Mouse (Mus musculus): ENCODE measurements around the gene Alox5ap. TPM values are rescaled to one million over a fixed set of nuclear protein-coding genes. Genes with fewer than 3 reads are reported as not detected.

Gene Alox5ap
- polyA plus RNA-seq, 1 experiment from 2014 or later = 12.8 TPM

- Histone ChIP-seq H3K4me3 (ENCODE audit: low read length) (no peak overlapping the region), H3K9ac (ENCODE audit: low read depth, low read length) (no peak overlapping the region), H3K4me2 (replicated peaks; ENCODE audit: low read depth, low read length) (no peak overlapping the region), H3K9me3 (ENCODE audit: control insufficient read depth, low read length) (no peaks in the 10 kb centered on the region), H3K27me3 (ENCODE audit: control insufficient read depth, insufficient read depth, low read length) (no peaks in the 10 kb centered on the region), H3K4me1 (ENCODE audit: control insufficient read depth, insufficient read depth, low read length) (peaks cover 6% of the 10 kb centered on the region), H3K27ac (ENCODE audit: low read depth, low read length) (no peak overlapping the region), H3K36me3 (ENCODE audit: control insufficient read depth, insufficient read depth, low read length) (no peaks in the 10 kb centered on the region)
- no peak for ATAC-seq (ENCODE audit: low FRiP score, low TSS enrichment)
- WGBS = 63% methylated on average over 2 of the region's 2 CpGs
Observed at GRCm38 (mm10) chr5:149253491-149253890, 11.1 kb upstream of the Alox5ap start.

DNA sequence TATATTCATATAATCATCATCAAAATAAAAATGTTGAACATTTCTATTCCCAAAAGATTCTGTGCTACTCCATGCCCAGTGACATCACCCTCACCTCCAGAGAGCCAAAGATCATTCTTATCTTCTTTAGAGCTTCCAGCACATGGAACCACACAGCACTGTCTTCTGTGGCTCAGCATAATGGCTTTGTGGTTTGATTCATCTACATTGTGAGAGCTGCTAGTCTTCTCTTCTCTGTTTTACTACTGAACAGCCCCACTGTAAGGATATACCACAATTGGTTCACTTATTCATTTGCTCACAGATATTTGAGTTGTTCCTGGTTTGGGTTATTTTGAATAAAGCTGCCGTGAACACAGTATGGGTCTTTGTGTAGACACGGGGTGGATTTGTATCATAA is 9.0 kb upstream of the Alox5ap start:
- Histone ChIP-seq H3K4me2 (replicated peaks; ENCODE audit: low read depth, low read length) (no peak overlapping the region), H3K9me3 (ENCODE audit: control insufficient read depth, low read length) (no peaks in the 10 kb centered on the region), H3K27ac (ENCODE audit: low read depth, low read length) (no peak overlapping the region; the same call in 1 of the 2 replicates), H3K9ac (ENCODE audit: low read depth, low read length) (no peak overlapping the region), H3K27me3 (ENCODE audit: control insufficient read depth, insufficient read depth, low read length) (no peaks in the 10 kb centered on the region), H3K36me3 (ENCODE audit: control insufficient read depth, insufficient read depth, low read length) (no peaks in the 10 kb centered on the region), H3K4me1 (ENCODE audit: control insufficient read depth, insufficient read depth, low read length) (peaks cover 12% of the 10 kb centered on the region), H3K4me3 (ENCODE audit: low read length) (no peak overlapping the region)
- 89% methylated on average over 2 of the region's 2 CpGs for WGBS
- no peak for ATAC-seq (ENCODE audit: low FRiP score, low TSS enrichment)

GRCm38 (mm10) chr5:149257518-149258281 is 6.9 kb upstream of the Alox5ap start:
- whole genome bisulfite sequencing = 40% methylated on average over 14 of the region's 14 CpGs
- H3K9me3 ChIP-seq (ENCODE audit: control insufficient read depth, low read length) = no peaks in the 10 kb centered on the region

GRCm38 (mm10) chr5:149259093-149259492 is 5.5 kb upstream of the Alox5ap start:
- no peaks in the 10 kb centered on the region for H3K27me3 ChIP-seq (ENCODE audit: control insufficient read depth, insufficient read depth, low read length)
- no peak overlapping the region; the same call in 1 of the 2 replicates for H3K9ac ChIP-seq (ENCODE audit: low read depth, low read length)
- no peak overlapping the region for H3K27ac ChIP-seq (ENCODE audit: low read depth, low read length)
- WGBS = 18% methylated on average over 16 of the region's 16 CpGs
- peak overlapping the region; percentile 31 for H3K4me2 ChIP-seq (replicated peaks; ENCODE audit: low read depth, low read length)
- peak; percentile 61; the same call in 1 of the 2 replicates for ATAC-seq (ENCODE audit: low FRiP score, low TSS enrichment)
- H3K9me3 ChIP-seq (ENCODE audit: control insufficient read depth, low read length) = no peaks in the 10 kb centered on the region
- peaks cover 12% of the 10 kb centered on the region for H3K4me1 ChIP-seq (ENCODE audit: control insufficient read depth, insufficient read depth, low read length)
- no peaks in the 10 kb centered on the region for H3K36me3 ChIP-seq (ENCODE audit: control insufficient read depth, insufficient read depth, low read length)
- no peak overlapping the region; the same call in 1 of the 2 replicates for H3K4me3 ChIP-seq (ENCODE audit: low read length)

More at GRCm38 (mm10) chr5:149257518-149258281, 6.9 kb upstream of the Alox5ap start:
- H3K27me3 ChIP-seq (ENCODE audit: control insufficient read depth, insufficient read depth, low read length) = no peaks in the 10 kb centered on the region
- no peaks in the 10 kb centered on the region for H3K36me3 ChIP-seq (ENCODE audit: control insufficient read depth, insufficient read depth, low read length)
- peak; percentile 32; the same call in 1 of the 2 replicates for ATAC-seq (ENCODE audit: low FRiP score, low TSS enrichment)
- H3K27ac ChIP-seq (ENCODE audit: low read depth, low read length) = no peak overlapping the region
- no peak overlapping the region for H3K9ac ChIP-seq (ENCODE audit: low read depth, low read length)
- H3K4me3 ChIP-seq (ENCODE audit: low read length) = no peak overlapping the region
- H3K4me1 ChIP-seq (ENCODE audit: control insufficient read depth, insufficient read depth, low read length) = peaks cover 12% of the 10 kb centered on the region
- no peak overlapping the region for H3K4me2 ChIP-seq (replicated peaks; ENCODE audit: low read depth, low read length)

- H3K4me3 ChIP-seq (ENCODE audit: low read length) = no peak overlapping the region
- H3K4me2 ChIP-seq (replicated peaks; ENCODE audit: low read depth, low read length) = no peak overlapping the region
- H3K9ac ChIP-seq (ENCODE audit: low read depth, low read length) = no peak overlapping the region
- no peaks in the 10 kb centered on the region for H3K9me3 ChIP-seq (ENCODE audit: control insufficient read depth, low read length)
- H3K27me3 ChIP-seq (ENCODE audit: control insufficient read depth, insufficient read depth, low read length) = no peaks in the 10 kb centered on the region
- no peak for ATAC-seq (ENCODE audit: low FRiP score, low TSS enrichment)
- H3K36me3 ChIP-seq (ENCODE audit: control insufficient read depth, insufficient read depth, low read length) = no peaks in the 10 kb centered on the region
- no peak overlapping the region for H3K27ac ChIP-seq (ENCODE audit: low read depth, low read length)
- WGBS = 75% methylated on average over 7 of the region's 7 CpGs
- H3K4me1 ChIP-seq (ENCODE audit: control insufficient read depth, insufficient read depth, low read length) = peaks cover 12% of the 10 kb centered on the region
Observed at GRCm38 (mm10) chr5:149261449-149261848, 3.1 kb upstream of the Alox5ap start.

DNA sequence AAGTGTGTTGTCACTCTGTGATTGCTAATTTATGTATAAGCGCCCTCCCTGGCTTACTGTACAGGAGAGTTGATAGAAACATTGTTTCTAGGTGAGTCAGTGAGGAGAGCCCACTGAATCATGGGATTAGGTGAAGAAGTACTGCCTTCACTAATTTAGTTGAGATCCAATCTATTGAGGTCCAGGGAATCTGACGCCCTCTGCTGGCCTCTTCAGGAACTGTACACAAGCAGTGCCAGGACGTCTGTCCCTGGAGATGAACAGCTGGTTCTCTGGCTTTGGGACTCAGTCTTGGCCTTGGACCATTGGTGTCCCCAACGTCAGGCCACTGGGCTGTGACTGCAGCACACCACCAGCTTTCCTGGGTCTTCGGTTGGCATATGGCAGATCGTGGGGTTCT is 2.7 kb upstream of the Alox5ap start:
- no peak overlapping the region for H3K9ac ChIP-seq (ENCODE audit: low read depth, low read length)
- H3K36me3 ChIP-seq (ENCODE audit: control insufficient read depth, insufficient read depth, low read length) = no peaks in the 10 kb centered on the region
- no peaks in the 10 kb centered on the region for H3K27me3 ChIP-seq (ENCODE audit: control insufficient read depth, insufficient read depth, low read length)
- H3K4me2 ChIP-seq (replicated peaks; ENCODE audit: low read depth, low read length) = no peak overlapping the region
- no peak for ATAC-seq (ENCODE audit: low FRiP score, low TSS enrichment)
- H3K4me3 ChIP-seq (ENCODE audit: low read length) = no peak overlapping the region
- 66% methylated on average over 6 of the region's 6 CpGs for WGBS
- no peaks in the 10 kb centered on the region for H3K9me3 ChIP-seq (ENCODE audit: control insufficient read depth, low read length)
- H3K4me1 ChIP-seq (ENCODE audit: control insufficient read depth, insufficient read depth, low read length) = peaks cover 12% of the 10 kb centered on the region
- H3K27ac ChIP-seq (ENCODE audit: low read depth, low read length) = no peak overlapping the region

GRCm38 (mm10) chr5:149264878-149265279 is 312 bp downstream of the Alox5ap start:
- Histone ChIP-seq H3K9me3 (ENCODE audit: control insufficient read depth, low read length) (no peaks in the 10 kb centered on the region), H3K27me3 (ENCODE audit: control insufficient read depth, insufficient read depth, low read length) (no peaks in the 10 kb centered on the region), H3K36me3 (ENCODE audit: control insufficient read depth, insufficient read depth, low read length) (no peaks in the 10 kb centered on the region), H3K9ac (ENCODE audit: low read depth, low read length) (no peak overlapping the region), H3K4me1 (ENCODE audit: control insufficient read depth, insufficient read depth, low read length) (no peaks in the 10 kb centered on the region), H3K27ac (ENCODE audit: low read depth, low read length) (no peak overlapping the region), H3K4me3 (ENCODE audit: low read length) (no peak overlapping the region), H3K4me2 (replicated peaks; ENCODE audit: low read depth, low read length) (no peak overlapping the region)
- peak; percentile 53; the same call in 1 of the 2 replicates for ATAC-seq (ENCODE audit: low FRiP score, low TSS enrichment)
- 53% methylated on average over 6 of the region's 6 CpGs for WGBS

- no peak for ATAC-seq (ENCODE audit: low FRiP score, low TSS enrichment)
Observed at GRCm38 (mm10) chr5:149266761-149267221, 2.2 kb downstream of the Alox5ap start.

DNA sequence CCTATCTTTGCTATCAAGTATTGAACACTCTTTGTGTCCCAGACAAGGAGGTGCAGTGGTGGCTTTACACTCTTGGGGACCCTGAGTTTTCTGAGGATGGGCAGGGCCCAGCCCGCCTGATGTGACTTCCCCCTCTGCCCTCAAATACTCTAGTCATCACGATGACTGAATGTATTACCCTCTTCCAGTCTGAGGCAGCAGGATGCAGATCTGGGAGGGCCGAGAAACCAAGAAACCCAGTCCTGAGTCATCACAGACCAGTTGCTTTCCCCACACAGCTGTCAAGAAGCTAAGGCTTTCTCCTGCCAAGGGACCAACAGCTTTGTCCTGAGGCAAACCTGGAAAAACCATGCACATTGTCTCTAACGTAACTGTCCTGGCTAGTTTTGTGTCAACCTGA is 2.9 kb downstream of the Alox5ap start:
- Histone ChIP-seq H3K4me1 (ENCODE audit: control insufficient read depth, insufficient read depth, low read length) (no peaks in the 10 kb centered on the region), H3K27ac (ENCODE audit: low read depth, low read length) (no peak overlapping the region), H3K4me2 (replicated peaks; ENCODE audit: low read depth, low read length) (no peak overlapping the region), H3K9me3 (ENCODE audit: control insufficient read depth, low read length) (no peaks in the 10 kb centered on the region), H3K4me3 (ENCODE audit: low read length) (no peak overlapping the region), H3K27me3 (ENCODE audit: control insufficient read depth, insufficient read depth, low read length) (no peaks in the 10 kb centered on the region), H3K9ac (ENCODE audit: low read depth, low read length) (no peak overlapping the region), H3K36me3 (ENCODE audit: control insufficient read depth, insufficient read depth, low read length) (no peaks in the 10 kb centered on the region)
- WGBS = 82% methylated on average over 4 of the region's 4 CpGs
- ATAC-seq (ENCODE audit: low FRiP score, low TSS enrichment) = no peak

More at GRCm38 (mm10) chr5:149266761-149267221, 2.2 kb downstream of the Alox5ap start:
- no peak overlapping the region for H3K9ac ChIP-seq (ENCODE audit: low read depth, low read length)
- no peaks in the 10 kb centered on the region for H3K9me3 ChIP-seq (ENCODE audit: control insufficient read depth, low read length)
- 83% methylated on average over 8 of the region's 8 CpGs for WGBS
- no peaks in the 10 kb centered on the region for H3K27me3 ChIP-seq (ENCODE audit: control insufficient read depth, insufficient read depth, low read length)
- no peaks in the 10 kb centered on the region for H3K36me3 ChIP-seq (ENCODE audit: control insufficient read depth, insufficient read depth, low read length)
- H3K4me3 ChIP-seq (ENCODE audit: low read length) = no peak overlapping the region
- H3K4me2 ChIP-seq (replicated peaks; ENCODE audit: low read depth, low read length) = no peak overlapping the region
- H3K4me1 ChIP-seq (ENCODE audit: control insufficient read depth, insufficient read depth, low read length) = no peaks in the 10 kb centered on the region
- no peak overlapping the region for H3K27ac ChIP-seq (ENCODE audit: low read depth, low read length)

All from kidney, embryonic 14.5 days (tissue).